12 mouse cellular contexts compared by ENCODE assay signal in the genomic region with DNA sequence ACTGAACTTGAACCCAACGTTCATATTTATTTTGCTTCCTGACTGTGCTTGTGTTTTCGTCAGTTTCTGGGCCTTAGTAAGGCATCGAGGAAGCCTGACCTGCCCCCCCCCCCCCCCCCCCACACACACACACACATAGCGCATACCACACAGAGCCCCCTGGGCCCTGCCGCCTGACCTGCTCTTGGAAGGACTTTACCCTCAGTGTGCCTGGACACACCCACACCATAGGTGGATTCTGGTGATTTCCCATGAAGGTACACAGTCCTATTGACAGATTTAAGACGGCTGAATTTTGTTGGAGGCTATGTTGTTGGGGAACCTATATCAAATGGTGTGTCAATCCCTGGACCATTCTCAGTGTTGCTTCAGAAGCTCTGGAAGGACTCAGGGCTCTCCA.
DNase-seq lines count a peak whose midpoint lies in the region; ATAC-seq and TF ChIP-seq lines count a peak whose summit lies in the region.
"Had no signal": no experiment of that assay in that cellular context is flagged by ENCODE, and none has a peak within 500 bp of the region (broad histone marks: within the 10 kb centered on the region; RNA-seq: fewer than 3 reads in every experiment).

No protein-coding gene starts in this region.

- no peaks in the 10 kb centered on the region for H3K36me3 ChIP-seq in hindbrain, embryonic 12.5 days
- no peaks in the 10 kb centered on the region for H3K36me3 ChIP-seq in hindbrain, embryonic 10.5 days
- no peaks in the 10 kb centered on the region for H3K36me3 ChIP-seq in midbrain, embryonic 14.5 days (ENCODE audit: control insufficient read depth, insufficient read depth, low read length)
- no peaks in the 10 kb centered on the region for H3K36me3 ChIP-seq in midbrain, embryonic 10.5 days
- H3K36me3 ChIP-seq in liver, embryonic 14.5 days (replicated peaks; ENCODE audit: control insufficient read depth, insufficient read depth, low read depth), result no peaks in the 10 kb centered on the region
- H3K36me3 ChIP-seq in stomach, postnatal 0 days (ENCODE audit: control insufficient read depth, insufficient read depth, low read length), result no peaks in the 10 kb centered on the region
- H3K36me3 ChIP-seq in embryonic facial prominence, embryonic 10.5 days (replicated peaks), result no peaks in the 10 kb centered on the region
- H3K36me3 ChIP-seq: heart, embryonic 13.5 days had no signal

- ATAC-seq in hindbrain, embryonic 12.5 days (ENCODE audit: low FRiP score), result peak; percentile 38; the same call in 1 of the 2 replicates
- ATAC-seq in midbrain, embryonic 14.5 days (ENCODE audit: low FRiP score, low TSS enrichment), result 0 out of 2 replicates have a peak, but pooled peaks have one; percentile 53
- 0 out of 2 replicates have a peak, but pooled peaks have one; percentile 26 for ATAC-seq in liver, embryonic 14.5 days (ENCODE audit: insufficient read depth)
- peak; percentile 57; the same call in 1 of the 2 replicates for ATAC-seq in stomach, postnatal 0 days (ENCODE audit: low FRiP score, low TSS enrichment)
- ATAC-seq: activated CD4-positive, CD25-positive, alpha-beta regulatory T cell, adult 4 months had no signal

- no peak overlapping the region for H3K4me2 ChIP-seq in hindbrain, embryonic 12.5 days (replicated peaks)
- H3K4me2 ChIP-seq in midbrain, embryonic 14.5 days (ENCODE audit: low read length), result no peak overlapping the region
- H3K4me2 ChIP-seq in liver, embryonic 14.5 days (ENCODE audit: low read depth), result no peak overlapping the region
- H3K4me2 ChIP-seq in stomach, postnatal 0 days (replicated peaks; ENCODE audit: low read depth), result no peak overlapping the region

- TF ChIP-seq EP300 in liver, embryonic 14.5 days (IDR thresholded peaks at IDR 0.05; ENCODE audit: low read depth), result no peak
- no peak for TF ChIP-seq EP300 in stomach, postnatal 0 days (optimal IDR thresholded peaks at IDR 0.05)

- peak overlapping the region; percentile 48; the same call in 1 of the 2 replicates for H3K27ac ChIP-seq in hindbrain, embryonic 12.5 days
- no peak overlapping the region for H3K27ac ChIP-seq in hindbrain, embryonic 10.5 days
- H3K27ac ChIP-seq in midbrain, embryonic 14.5 days (replicated peaks; ENCODE audit: low read depth, low read length), result no peak overlapping the region
- H3K27ac ChIP-seq in midbrain, embryonic 10.5 days (replicated peaks), result no peak overlapping the region
- H3K27ac ChIP-seq in liver, embryonic 14.5 days, result no peak overlapping the region
- H3K27ac ChIP-seq in stomach, postnatal 0 days (replicated peaks), result no peak overlapping the region
- H3K27ac ChIP-seq in embryonic facial prominence, embryonic 10.5 days (replicated peaks), result no peak overlapping the region
- H3K27ac ChIP-seq: heart, embryonic 13.5 days had no signal

- H3K4me1 ChIP-seq in hindbrain, embryonic 12.5 days, result peaks cover 23% of the 10 kb centered on the region
- peaks cover 28% of the 10 kb centered on the region for H3K4me1 ChIP-seq in hindbrain, embryonic 10.5 days (replicated peaks)
- peaks cover 19% of the 10 kb centered on the region; the same call in 1 of the 2 replicates for H3K4me1 ChIP-seq in midbrain, embryonic 14.5 days (ENCODE audit: control insufficient read depth, insufficient read depth, low read length)
- H3K4me1 ChIP-seq in midbrain, embryonic 10.5 days, result peaks cover 19% of the 10 kb centered on the region
- peaks cover 0 to 17% of the 10 kb centered on the region in 2 experiments; a peak in 3 of 4 replicates for H3K4me1 ChIP-seq in liver, embryonic 14.5 days (replicated peaks; ENCODE audit: control insufficient read depth in 2 of 2, insufficient read depth in 2 of 2, low read length in 1 of 2)
- H3K4me1 ChIP-seq in stomach, postnatal 0 days (replicated peaks; ENCODE audit: control insufficient read depth, insufficient read depth), result 0 out of 2 replicates have a peak, but pooled peaks cover 2% of the 10 kb centered on the region
- H3K4me1 ChIP-seq in embryonic facial prominence, embryonic 10.5 days, result peaks cover 20% of the 10 kb centered on the region

- H3K27me3 ChIP-seq in hindbrain, embryonic 12.5 days, result no peaks in the 10 kb centered on the region
- H3K27me3 ChIP-seq in hindbrain, embryonic 10.5 days (ENCODE audit: insufficient read depth, poor library complexity, severe bottlenecking), result no peaks in the 10 kb centered on the region
- H3K27me3 ChIP-seq in midbrain, embryonic 14.5 days (ENCODE audit: control insufficient read depth, insufficient read depth, low read length), result no peaks in the 10 kb centered on the region
- H3K27me3 ChIP-seq in midbrain, embryonic 10.5 days (ENCODE audit: low read depth, poor library complexity, severe bottlenecking), result no peaks in the 10 kb centered on the region
- no peaks in the 10 kb centered on the region for H3K27me3 ChIP-seq in liver, embryonic 14.5 days (ENCODE audit: control insufficient read depth, insufficient read depth, low read length)
- H3K27me3 ChIP-seq in stomach, postnatal 0 days (ENCODE audit: control insufficient read depth, insufficient read depth, low read length), result no peaks in the 10 kb centered on the region
- H3K27me3 ChIP-seq in embryonic facial prominence, embryonic 10.5 days (replicated peaks; ENCODE audit: low read depth, poor library complexity, severe bottlenecking), result no peaks in the 10 kb centered on the region
- H3K27me3 ChIP-seq: heart, embryonic 13.5 days had no signal

- H3K9ac ChIP-seq in hindbrain, embryonic 12.5 days, result no peak overlapping the region
- no peak overlapping the region for H3K9ac ChIP-seq in midbrain, embryonic 14.5 days (replicated peaks; ENCODE audit: low read length)
- no peak overlapping the region for H3K9ac ChIP-seq in liver, embryonic 14.5 days (replicated peaks)
- no peak overlapping the region for H3K9ac ChIP-seq in stomach, postnatal 0 days (ENCODE audit: low read length)
- H3K9ac ChIP-seq: heart, embryonic 13.5 days had no signal

- no peak for DNase-seq in hindbrain, embryonic 10.5 days (ENCODE audit: low spot score)
- DNase-seq in midbrain, embryonic 14.5 days, result no peak
- DNase-seq in midbrain, embryonic 10.5 days (ENCODE audit: low spot score), result no peak
- DNase-seq in liver, embryonic 14.5 days (ENCODE audit: low read depth in 3 of 3, low spot score in 3 of 3), result no peak
- DNase-seq in stomach, postnatal 0 days (ENCODE audit: low spot score), result peak; percentile 48
- no peak for DNase-seq in embryonic facial prominence, embryonic 10.5 days (ENCODE audit: low spot score)
- no peak for DNase-seq in layer of hippocampus, postnatal 14 days (ENCODE audit: low spot score in 2 of 2)
- DNase-seq: cerebellum, adult 11-12 months; gastrocnemius, adult 2 months had no signal

- no peak overlapping the region for H3K4me3 ChIP-seq in hindbrain, embryonic 12.5 days
- H3K4me3 ChIP-seq in hindbrain, embryonic 10.5 days, result no peak overlapping the region
- no peak overlapping the region for H3K4me3 ChIP-seq in midbrain, embryonic 14.5 days (replicated peaks; ENCODE audit: low read depth, low read length)
- H3K4me3 ChIP-seq in midbrain, embryonic 10.5 days, result no peak overlapping the region
- no peak overlapping the region for H3K4me3 ChIP-seq in liver, embryonic 14.5 days (ENCODE audit: insufficient read depth in 1 of 2, low read depth in 2 of 2, low read length in 2 of 2)
- no peak overlapping the region for H3K4me3 ChIP-seq in stomach, postnatal 0 days (ENCODE audit: low read depth, low read length)
- no peak overlapping the region for H3K4me3 ChIP-seq in embryonic facial prominence, embryonic 10.5 days
- H3K4me3 ChIP-seq: gastrocnemius, adult 2 months; heart, embryonic 13.5 days had no signal

- H3K9me3 ChIP-seq in hindbrain, embryonic 12.5 days (replicated peaks), result no peaks in the 10 kb centered on the region
- no peaks in the 10 kb centered on the region for H3K9me3 ChIP-seq in hindbrain, embryonic 10.5 days
- no peaks in the 10 kb centered on the region for H3K9me3 ChIP-seq in midbrain, embryonic 14.5 days (ENCODE audit: control insufficient read depth, low read length)
- no peaks in the 10 kb centered on the region for H3K9me3 ChIP-seq in midbrain, embryonic 10.5 days (replicated peaks)
- no peaks in the 10 kb centered on the region for H3K9me3 ChIP-seq in liver, embryonic 14.5 days (ENCODE audit: control insufficient read depth, low read length)
- H3K9me3 ChIP-seq in stomach, postnatal 0 days (ENCODE audit: control insufficient read depth, low read length), result no peaks in the 10 kb centered on the region
- H3K9me3 ChIP-seq in embryonic facial prominence, embryonic 10.5 days, result no peaks in the 10 kb centered on the region
- H3K9me3 ChIP-seq: heart, embryonic 13.5 days had no signal

- TF ChIP-seq CTCF in liver, embryonic 14.5 days (IDR thresholded peaks at IDR 0.05; ENCODE audit: low read depth), result no peak
- no peak for TF ChIP-seq CTCF in stomach, postnatal 0 days (IDR thresholded peaks at IDR 0.05; ENCODE audit: low read depth)

- WGBS in hindbrain, embryonic 12.5 days, result 66% methylated on average over 4 of the region's 6 CpGs
- 87% methylated on average over 6 of the region's 6 CpGs for WGBS in hindbrain, embryonic 10.5 days
- 86% methylated on average over 6 of the region's 6 CpGs for WGBS in midbrain, embryonic 14.5 days
- WGBS in midbrain, embryonic 10.5 days, result 87% methylated on average over 6 of the region's 6 CpGs
- 66% methylated on average over 6 of the region's 6 CpGs for WGBS in liver, embryonic 14.5 days (ENCODE audit: insufficient replicate concordance)
- 45% methylated on average over 6 of the region's 6 CpGs for WGBS in stomach, postnatal 0 days
- 80% methylated on average over 6 of the region's 6 CpGs for WGBS in embryonic facial prominence, embryonic 10.5 days
